Mouse (Mus musculus): ENCODE data around the gene Cyb5d2. TPM values are rescaled to one million over a fixed set of nuclear protein-coding genes. Genes with fewer than 3 reads are reported as not detected.
"Not testable (repeated sequence)": the region's sequence is repeated elsewhere in the genome, so short reads cannot be mapped to it uniquely, and the experiment has no call there.

The Cyb5d2 gene
- total and polyA plus RNA-seq, 3 experiments: 10.7 to 23.1 (median 19.6) TPM

- H3K4me1 ChIP-seq (ENCODE audit: control insufficient read depth, insufficient read depth, low read length); H3K27me3 ChIP-seq (ENCODE audit: control insufficient read depth, insufficient read depth, low read length); H3K4me3 ChIP-seq; H3K9ac ChIP-seq (ENCODE audit: low read depth, low read length); intact Hi-C loops (cut with DNase I); H3K79me2 ChIP-seq (replicated peaks; ENCODE audit: control insufficient read depth, insufficient read depth, low read length); DNase-seq; H3K27ac ChIP-seq: not testable (repeated sequence)
- TF ChIP-seq CTCF (IDR thresholded peaks at IDR 0.05): peak; percentile 49
- WGBS: 87% methylated on average over 5 of the region's 5 CpGs
- H3K36me3 ChIP-seq (ENCODE audit: control insufficient read depth, insufficient read depth, low read length): peaks cover 19% of the 10 kb centered on the region
Observed at GRCm38 (mm10) chr11:72737517-72737916, 58.4 kb downstream of the Cyb5d2 start.

GRCm38 (mm10) chr11:72736320-72736719 is 59.6 kb downstream of the Cyb5d2 start:
- DNase-seq: no peak
- Histone ChIP-seq H3K27ac (no peak overlapping the region; the same call in 1 of the 2 replicates), H3K27me3 (ENCODE audit: control insufficient read depth, insufficient read depth, low read length) (no peaks in the 10 kb centered on the region), H3K79me2 (replicated peaks; ENCODE audit: control insufficient read depth, insufficient read depth, low read length) (no peaks in the 10 kb centered on the region; the same call in 1 of the 2 replicates), H3K4me1 (ENCODE audit: control insufficient read depth, insufficient read depth, low read length) (peaks cover 4% of the 10 kb centered on the region), H3K9ac (ENCODE audit: low read depth, low read length) (no peak overlapping the region), H3K36me3 (ENCODE audit: control insufficient read depth, insufficient read depth, low read length) (peaks cover 21% of the 10 kb centered on the region), H3K4me3 (no peak overlapping the region)
- intact Hi-C loops (cut with DNase I): no loop called here
- 40% methylated on average over 1 of the region's 1 CpGs for WGBS
- TF ChIP-seq CTCF (IDR thresholded peaks at IDR 0.05) (no peak), EP300 (IDR thresholded peaks at IDR 0.05; ENCODE audit: insufficient read depth, low read depth, low read length) (no peak), POLR2A (IDR thresholded peaks at IDR 0.05; ENCODE audit: insufficient read depth, low read depth, low read length) (no peak)

GRCm38 (mm10) chr11:72735519-72735860 is 60.5 kb downstream of the Cyb5d2 start:
- H3K27me3 ChIP-seq (ENCODE audit: control insufficient read depth, insufficient read depth, low read length): no peaks in the 10 kb centered on the region
- H3K79me2 ChIP-seq (replicated peaks; ENCODE audit: control insufficient read depth, insufficient read depth, low read length): no peaks in the 10 kb centered on the region; the same call in 1 of the 2 replicates
- H3K27ac ChIP-seq: peak overlapping the region; percentile 52
- WGBS: 72% methylated on average over 2 of the region's 2 CpGs
- intact Hi-C loops (cut with DNase I): no loop called here
- H3K4me3 ChIP-seq: no peak overlapping the region
- no peak for DNase-seq
- no peak overlapping the region for H3K9ac ChIP-seq (ENCODE audit: low read depth, low read length)
- peaks cover 4% of the 10 kb centered on the region for H3K4me1 ChIP-seq (ENCODE audit: control insufficient read depth, insufficient read depth, low read length)
- no peak for TF ChIP-seq EP300 (IDR thresholded peaks at IDR 0.05; ENCODE audit: insufficient read depth, low read depth, low read length)
- TF ChIP-seq POLR2A (IDR thresholded peaks at IDR 0.05; ENCODE audit: insufficient read depth, low read depth, low read length): no peak
- TF ChIP-seq CTCF (IDR thresholded peaks at IDR 0.05): no peak
- H3K36me3 ChIP-seq (ENCODE audit: control insufficient read depth, insufficient read depth, low read length): peaks cover 27% of the 10 kb centered on the region

DNA sequence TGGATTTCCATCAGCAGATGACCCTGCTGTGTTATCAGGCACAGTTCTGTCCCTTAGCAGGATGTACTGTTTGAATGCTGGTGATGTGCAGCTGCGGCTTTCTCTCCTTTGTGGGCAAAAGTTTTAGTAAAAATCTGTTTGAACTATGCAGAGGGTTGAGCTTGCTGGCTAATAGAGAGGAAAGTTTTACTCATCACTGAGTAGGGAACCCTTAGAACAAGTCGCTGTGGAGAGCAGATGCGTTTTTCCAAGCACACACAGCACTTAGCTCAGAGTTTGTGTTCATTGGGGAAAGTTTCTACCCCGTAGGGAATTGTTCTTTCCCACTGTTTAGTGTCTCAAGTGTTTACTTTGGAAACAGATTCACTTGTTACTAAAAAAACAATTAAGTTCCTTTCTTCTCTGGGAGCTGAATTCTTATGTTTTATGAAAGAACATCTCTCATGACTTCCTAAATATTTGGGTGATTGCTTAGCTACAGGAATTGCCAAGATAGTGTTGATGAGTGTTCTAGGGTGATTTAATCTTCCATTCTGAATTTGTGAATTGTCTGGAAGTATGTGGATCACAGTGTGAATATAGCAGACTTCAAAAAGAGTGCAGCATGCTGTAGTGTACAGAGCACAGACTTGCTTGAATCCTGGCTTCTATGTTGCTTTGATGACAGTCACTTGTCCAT is 61.0 kb downstream of the Cyb5d2 start:
- DNase-seq: peak in 1 of 2 experiments; percentile 28
- peaks cover 29% of the 10 kb centered on the region for H3K36me3 ChIP-seq (ENCODE audit: control insufficient read depth, insufficient read depth, low read length)
- H3K79me2 ChIP-seq (replicated peaks; ENCODE audit: control insufficient read depth, insufficient read depth, low read length): no peaks in the 10 kb centered on the region; the same call in 1 of the 2 replicates
- no peak overlapping the region for H3K4me3 ChIP-seq
- intact Hi-C loops (cut with DNase I): no loop called here
- WGBS: 34% methylated on average over 4 of the region's 4 CpGs
- no peak overlapping the region for H3K9ac ChIP-seq (ENCODE audit: low read depth, low read length)
- H3K27me3 ChIP-seq (ENCODE audit: control insufficient read depth, insufficient read depth, low read length): no peaks in the 10 kb centered on the region
- TF ChIP-seq EP300 (IDR thresholded peaks at IDR 0.05; ENCODE audit: insufficient read depth, low read depth, low read length) (no peak), POLR2A (IDR thresholded peaks at IDR 0.05; ENCODE audit: insufficient read depth, low read depth, low read length) (peak; percentile 26; the same call in 1 of the 2 replicates), CTCF (IDR thresholded peaks at IDR 0.05) (no peak)
- peak overlapping the region; percentile 52 for H3K27ac ChIP-seq
- peaks cover 4% of the 10 kb centered on the region for H3K4me1 ChIP-seq (ENCODE audit: control insufficient read depth, insufficient read depth, low read length)

DNA sequence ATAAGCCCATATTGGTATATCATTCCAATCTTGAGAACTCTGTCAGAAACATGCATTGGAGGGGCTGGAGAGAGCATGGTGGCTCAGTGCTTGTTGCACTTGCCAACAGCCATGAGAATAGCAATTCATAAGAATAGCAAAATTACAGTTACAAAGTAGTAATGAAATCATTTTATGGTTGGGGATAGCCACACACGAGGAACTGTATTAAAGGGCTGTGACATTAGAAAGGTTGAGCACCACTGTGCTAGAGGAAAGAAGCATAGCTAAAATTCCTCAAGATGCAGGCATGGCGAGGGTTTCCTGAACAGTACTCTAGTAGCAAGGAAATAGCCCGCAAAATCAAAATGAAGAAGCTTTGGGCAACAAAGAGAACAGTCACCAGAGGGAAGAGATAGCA is 62.2 kb downstream of the Cyb5d2 start:
- peak overlapping the region; percentile 27; the same call in 1 of the 2 replicates for H3K27ac ChIP-seq
- H3K79me2 ChIP-seq (replicated peaks; ENCODE audit: control insufficient read depth, insufficient read depth, low read length): no peaks in the 10 kb centered on the region; the same call in 1 of the 2 replicates
- intact Hi-C loops (cut with DNase I): no loop called here
- 72% methylated on average over 3 of the region's 3 CpGs for WGBS
- no peak for DNase-seq
- no peaks in the 10 kb centered on the region for H3K27me3 ChIP-seq (ENCODE audit: control insufficient read depth, insufficient read depth, low read length)
- peaks cover 4% of the 10 kb centered on the region for H3K4me1 ChIP-seq (ENCODE audit: control insufficient read depth, insufficient read depth, low read length)
- H3K9ac ChIP-seq (ENCODE audit: low read depth, low read length): no peak overlapping the region
- no peak for TF ChIP-seq CTCF (IDR thresholded peaks at IDR 0.05)
- no peak for TF ChIP-seq EP300 (IDR thresholded peaks at IDR 0.05; ENCODE audit: insufficient read depth, low read depth, low read length)
- TF ChIP-seq POLR2A (IDR thresholded peaks at IDR 0.05; ENCODE audit: insufficient read depth, low read depth, low read length): no peak
- peaks cover 30% of the 10 kb centered on the region for H3K36me3 ChIP-seq (ENCODE audit: control insufficient read depth, insufficient read depth, low read length)
- no peak overlapping the region for H3K4me3 ChIP-seq

Other genes with a start within 250 kb of the Cyb5d2 start
- gene Spns3, start 245.6 kb downstream of the Cyb5d2 start, total RNA-seq (2021): not detected
- gene Spns3, start 245.6 kb downstream of the Cyb5d2 start, polyA plus RNA-seq (2012; rRNA removed): 0.20 and 0.31 TPM in 2 replicates
- gene Ube2g1, start 188.9 kb downstream of the Cyb5d2 start, total RNA-seq (2021): 10 to 100 TPM; 53.8 to 65.0 TPM
- gene Ube2g1, start 188.9 kb downstream of the Cyb5d2 start, polyA plus RNA-seq (2012; rRNA removed): 14.0 and 24.5 TPM in 2 replicates
- 10 to 100 TPM; 15.7 to 15.8 TPM for gene Ankfy1, start 106.1 kb downstream of the Cyb5d2 start, total RNA-seq (2021)
- gene Ankfy1, start 106.1 kb downstream of the Cyb5d2 start, polyA plus RNA-seq (2012; rRNA removed): 12.1 and 21.7 TPM in 2 replicates
- 10 to 100 TPM; 17.4 to 17.5 TPM for gene Zzef1, start 84 bp upstream of the Cyb5d2 start, total RNA-seq (2021)
- 14.1 and 18.6 TPM in 2 replicates for gene Zzef1, start 84 bp upstream of the Cyb5d2 start, polyA plus RNA-seq (2012; rRNA removed)
- 10 to 100 TPM; 10.9 to 14.5 TPM for gene Atp2a3, start 165.0 kb upstream of the Cyb5d2 start, total RNA-seq (2021)
- 15.9 and 17.3 TPM in 2 replicates for gene Atp2a3, start 165.0 kb upstream of the Cyb5d2 start, polyA plus RNA-seq (2012; rRNA removed)
- gene P2rx1, start 203.0 kb upstream of the Cyb5d2 start, total RNA-seq (2021): under 1 TPM; 0.21 to 0.86 TPM
- gene P2rx1, start 203.0 kb upstream of the Cyb5d2 start, polyA plus RNA-seq (2012; rRNA removed): 0.76 and 0.91 TPM in 2 replicates
- gene Camkk1, start 222.9 kb upstream of the Cyb5d2 start, total RNA-seq (2021): 1 to 10 TPM in 1 of 2 experiments, under 1 TPM in 1; 0.63 to 1.2 TPM
- gene Camkk1, start 222.9 kb upstream of the Cyb5d2 start, polyA plus RNA-seq (2012; rRNA removed): 1.7 and 1.8 TPM in 2 replicates